Mouse (Mus musculus): Measurements from ENCODE around the gene Hs3st2.

- TF ChIP-seq CTCF (IDR thresholded peaks at IDR 0.05), result no peak
- no peak for TF ChIP-seq EP300 (IDR thresholded peaks at IDR 0.05)
Observed at GRCm38 (mm10) chr7:121378942-121379341, 12.7 kb upstream of the Hs3st2 start.

Measured in lung, postnatal 0 days (tissue).